Mouse (Mus musculus) neural tube, embryonic 10.5 days (tissue): ENCODE results near the gene Iqgap1.
A peak's percentile ranks its signal among the peaks of the same experiment; 100 is the strongest.

Source experiments
- DNase-seq: peaks from one replicate; pipeline ENCODE4 v3.0.0-alpha.2; 2017; ENCODE audit warnings: low spot score; ENCODE audit errors: extremely low spot score

Gene Iqgap1

DNA sequence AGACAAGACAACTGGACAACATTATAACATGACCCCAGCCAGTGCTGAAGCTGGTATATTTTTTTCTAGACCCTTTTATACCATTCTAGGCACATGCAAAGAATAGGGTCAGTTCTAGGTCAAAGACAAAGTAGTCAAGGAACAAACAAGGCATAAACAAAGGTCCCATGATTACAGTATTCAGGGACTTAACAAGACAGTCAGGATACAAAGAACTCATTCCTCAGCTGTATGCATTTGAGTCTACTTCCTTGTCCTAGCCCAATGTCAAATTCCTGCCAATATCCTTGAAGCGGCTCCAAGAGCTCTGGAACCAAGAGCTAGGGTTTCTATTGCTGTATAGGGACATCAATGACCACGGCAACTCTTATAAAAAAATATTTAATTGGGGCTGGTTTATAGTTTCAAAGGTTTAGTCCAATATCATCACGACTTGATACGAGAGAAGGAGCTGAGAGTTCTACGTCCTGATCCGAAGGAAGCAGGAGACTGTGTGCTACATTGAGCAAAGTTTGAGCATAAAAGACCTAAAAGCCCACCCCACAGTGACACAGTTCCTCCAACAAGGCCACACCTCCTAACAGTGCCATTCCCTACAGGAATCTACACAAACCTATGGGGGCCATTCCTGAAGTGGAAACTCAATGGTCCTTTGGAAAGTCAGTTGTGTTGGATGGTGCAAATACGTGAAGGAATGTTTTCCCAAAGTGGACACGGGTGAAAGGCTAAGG lies 18.3 kb upstream of the Iqgap1 start:
- no peak for DNase-seq

DNA sequence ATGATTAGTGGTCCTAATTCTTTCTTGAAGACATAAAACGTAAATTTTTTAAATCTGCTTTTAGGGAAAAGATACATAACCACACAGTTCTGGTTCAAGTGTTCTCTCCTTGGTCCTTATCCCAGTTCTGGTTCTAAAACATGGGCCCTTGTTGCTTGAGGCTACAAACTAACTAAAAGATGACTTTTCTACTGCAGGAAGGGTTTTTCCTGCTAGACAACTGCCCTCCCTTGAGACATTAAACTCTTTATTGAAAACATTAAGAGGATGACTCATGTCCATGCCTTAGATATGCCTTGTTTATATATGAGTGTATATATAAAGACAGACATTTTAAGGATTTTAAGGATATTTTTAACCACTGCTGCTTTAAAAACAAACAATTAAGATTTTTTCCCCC lies 17.4 kb upstream of the Iqgap1 start:
- DNase-seq, result no peak

DNA sequence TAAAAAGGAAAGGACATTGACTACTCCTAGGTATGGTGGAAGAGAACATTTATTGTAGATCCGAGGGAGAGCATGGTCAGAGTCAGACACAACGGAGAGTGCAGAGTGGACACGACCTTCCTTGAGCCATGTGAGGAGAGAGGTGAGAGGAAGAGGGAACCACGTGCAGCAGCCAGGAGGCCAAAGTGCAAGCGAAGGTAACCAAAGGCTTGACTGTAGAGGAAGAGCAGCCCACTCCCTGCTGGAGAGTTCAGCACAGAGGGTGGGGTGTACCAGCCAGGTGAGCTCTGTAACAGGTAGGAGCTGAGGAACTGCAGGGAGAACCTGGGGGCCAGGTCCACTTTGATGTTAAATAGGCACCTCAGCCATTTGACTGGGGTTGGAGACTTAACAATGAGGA lies 16.4 kb upstream of the Iqgap1 start:
- no peak for DNase-seq

DNA sequence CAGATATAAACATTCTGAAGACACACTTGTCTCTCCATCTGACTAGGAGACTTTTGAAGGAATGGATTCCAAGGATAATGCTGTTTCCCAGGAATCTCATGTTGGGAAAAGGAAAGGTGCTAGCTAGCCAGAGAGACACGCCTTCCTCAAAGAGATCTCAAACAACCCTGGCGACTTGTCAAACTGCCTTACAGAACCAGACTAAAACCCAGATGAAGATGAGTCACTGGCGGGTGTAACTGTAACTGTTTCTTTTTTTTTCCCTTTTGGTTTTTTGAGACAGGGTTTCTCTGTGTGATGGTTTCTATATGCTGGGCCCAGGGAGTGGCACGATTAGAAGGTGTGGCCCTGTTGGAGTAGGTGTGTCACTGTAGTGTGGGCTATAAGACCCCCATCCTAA lies 15.2 kb upstream of the Iqgap1 start:
- DNase-seq, result no peak

DNA sequence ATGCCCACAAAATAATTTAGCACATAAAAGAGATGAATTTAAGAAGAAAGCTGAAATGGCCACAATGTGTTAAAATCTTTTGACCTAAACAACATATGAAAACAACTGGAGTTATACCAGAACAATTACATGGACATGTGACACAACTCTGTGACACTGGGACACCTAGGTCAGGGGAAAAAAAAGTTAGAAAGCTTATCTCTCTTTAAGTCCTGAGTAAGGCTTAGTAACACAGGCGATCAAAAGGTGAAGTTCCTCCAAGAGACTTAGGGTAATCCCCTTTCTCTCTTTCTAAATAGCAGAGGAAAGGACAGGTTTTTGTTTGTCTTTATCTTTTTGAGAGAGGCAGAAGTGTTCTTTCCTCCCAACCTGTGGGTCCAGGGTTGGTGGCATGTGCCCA lies 14.5 kb upstream of the Iqgap1 start:
- DNase-seq, result no peak

DNA sequence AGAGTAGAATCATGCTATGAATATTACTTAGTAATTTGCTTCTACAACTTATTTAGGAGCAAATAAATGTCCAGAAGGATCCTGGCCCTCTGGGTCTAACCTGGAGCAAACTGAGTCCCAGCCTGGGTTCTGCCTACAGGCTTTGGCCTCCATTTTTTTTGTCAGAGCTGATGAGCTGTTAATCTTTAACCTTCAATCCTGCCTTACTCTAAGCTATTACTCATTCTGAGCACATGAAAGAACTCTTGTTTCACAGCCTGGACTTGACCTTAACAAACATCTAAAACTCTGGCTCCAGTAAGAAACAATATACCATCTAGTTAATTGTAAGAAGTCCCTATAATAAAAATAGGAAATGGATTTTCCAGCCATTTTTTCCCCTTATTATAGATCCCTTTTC lies 14.0 kb upstream of the Iqgap1 start:
- no peak for DNase-seq

DNA sequence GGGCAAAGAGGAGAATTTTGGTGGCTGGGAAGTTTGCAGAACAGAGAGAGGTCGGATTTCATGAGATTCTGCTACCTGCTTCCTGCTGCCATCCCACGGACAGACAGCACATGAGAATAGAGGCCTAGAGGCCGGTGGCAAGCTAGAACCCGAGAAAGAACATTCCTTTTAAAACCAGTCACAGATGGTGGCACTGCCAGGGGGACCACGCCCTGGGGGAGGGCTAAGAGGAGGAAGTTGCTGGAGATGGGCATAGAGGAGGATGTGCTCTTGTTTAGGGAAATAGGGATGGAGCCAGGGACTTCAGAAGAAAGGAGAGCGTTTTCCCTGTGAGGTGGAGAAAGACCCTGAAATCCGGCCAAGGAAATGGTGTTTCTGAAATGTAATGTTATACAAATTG lies 12.5 kb upstream of the Iqgap1 start:
- no peak for DNase-seq

DNA sequence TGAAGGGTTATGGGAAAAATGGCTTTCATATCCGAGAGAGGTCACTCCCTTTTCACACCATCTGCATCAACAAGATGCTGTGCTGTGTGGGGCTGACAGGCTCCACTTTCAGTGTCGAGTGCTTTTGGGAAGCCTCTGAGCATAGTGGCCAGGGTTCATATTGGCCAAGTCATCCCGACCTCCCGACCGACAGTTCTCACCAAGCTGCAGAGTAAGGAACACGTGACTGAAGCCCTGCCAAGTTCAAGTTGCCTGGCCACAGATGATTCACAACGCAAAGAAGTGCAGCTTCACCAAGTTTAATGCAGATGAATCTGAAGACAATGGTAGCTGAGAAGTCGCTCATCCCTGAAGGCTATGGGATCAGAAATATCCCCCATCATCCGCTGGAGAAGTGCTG lies 12.0 kb upstream of the Iqgap1 start:
- DNase-seq, result no peak

DNA sequence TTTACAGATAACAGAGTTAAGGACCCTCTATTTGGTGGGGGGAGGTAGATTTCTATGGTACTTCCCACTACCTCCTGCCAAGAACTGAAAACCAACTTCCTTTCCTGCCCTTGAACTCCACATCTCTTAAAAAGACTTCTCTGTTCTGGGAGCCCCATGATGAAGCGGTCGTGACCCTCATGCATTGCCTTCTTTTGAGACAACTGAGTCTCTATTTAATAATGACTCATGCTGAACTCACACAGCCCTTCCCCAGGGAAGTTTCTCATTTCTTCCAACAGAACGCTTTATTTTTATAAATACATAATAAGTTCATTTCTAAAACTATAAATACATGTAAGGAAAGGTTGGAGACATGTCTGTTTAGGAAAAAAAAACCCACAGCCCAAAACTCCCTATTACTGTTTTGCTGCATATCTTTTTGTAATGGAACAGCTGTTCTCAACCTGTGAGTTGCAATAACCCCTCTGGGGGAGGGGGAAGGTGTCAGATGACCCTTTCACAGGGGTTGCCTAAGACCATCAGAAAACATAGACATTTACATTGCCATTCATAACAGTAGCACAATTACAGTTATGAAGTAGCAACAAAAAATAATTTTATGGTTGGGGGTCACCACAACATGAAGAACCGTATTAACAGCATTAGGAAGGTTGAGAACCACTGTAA lies 10.3 kb upstream of the Iqgap1 start:
- DNase-seq, result no peak

DNA sequence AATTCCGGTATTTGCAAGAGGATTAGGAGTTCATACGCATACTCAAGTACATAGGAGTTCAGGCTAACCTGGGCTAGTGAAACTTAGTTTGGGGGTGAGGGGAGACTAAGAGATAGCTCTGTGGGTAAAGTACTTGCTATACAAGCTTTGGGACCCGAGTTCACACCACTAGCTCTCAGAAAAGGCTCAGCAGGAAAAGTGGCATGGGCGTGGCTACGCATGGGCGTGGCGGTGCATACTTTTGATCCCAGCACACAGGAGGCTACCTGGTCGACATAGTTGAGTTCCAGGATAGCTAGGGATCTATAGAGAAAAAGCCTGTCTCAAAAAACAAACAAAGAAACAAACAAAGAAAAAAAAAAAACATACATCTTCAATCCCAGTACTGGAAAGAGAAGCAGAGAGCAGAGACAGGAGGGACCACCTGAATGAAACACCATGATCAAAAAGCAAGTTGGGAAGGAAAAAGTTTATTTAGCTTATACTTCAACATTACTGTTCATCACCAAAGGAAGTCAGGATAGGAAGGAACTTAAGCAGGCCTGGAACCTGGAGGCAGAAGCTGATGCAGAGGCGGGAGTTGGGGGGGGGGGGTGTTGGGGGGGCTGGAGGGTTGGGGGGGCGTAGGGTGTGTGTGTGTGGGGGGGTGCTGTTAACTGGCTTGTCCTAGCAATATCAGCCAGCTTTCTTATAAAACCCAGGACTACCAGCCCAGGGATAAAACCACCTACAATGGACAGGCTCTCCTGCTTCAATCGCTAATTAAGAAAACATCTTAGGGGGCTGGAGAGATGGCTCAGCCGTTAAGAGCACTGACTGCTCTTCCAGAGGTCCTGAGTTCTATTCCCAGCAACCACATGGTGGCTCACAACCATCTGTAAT lies 8.1 kb upstream of the Iqgap1 start:
- DNase-seq, result no peak

DNA sequence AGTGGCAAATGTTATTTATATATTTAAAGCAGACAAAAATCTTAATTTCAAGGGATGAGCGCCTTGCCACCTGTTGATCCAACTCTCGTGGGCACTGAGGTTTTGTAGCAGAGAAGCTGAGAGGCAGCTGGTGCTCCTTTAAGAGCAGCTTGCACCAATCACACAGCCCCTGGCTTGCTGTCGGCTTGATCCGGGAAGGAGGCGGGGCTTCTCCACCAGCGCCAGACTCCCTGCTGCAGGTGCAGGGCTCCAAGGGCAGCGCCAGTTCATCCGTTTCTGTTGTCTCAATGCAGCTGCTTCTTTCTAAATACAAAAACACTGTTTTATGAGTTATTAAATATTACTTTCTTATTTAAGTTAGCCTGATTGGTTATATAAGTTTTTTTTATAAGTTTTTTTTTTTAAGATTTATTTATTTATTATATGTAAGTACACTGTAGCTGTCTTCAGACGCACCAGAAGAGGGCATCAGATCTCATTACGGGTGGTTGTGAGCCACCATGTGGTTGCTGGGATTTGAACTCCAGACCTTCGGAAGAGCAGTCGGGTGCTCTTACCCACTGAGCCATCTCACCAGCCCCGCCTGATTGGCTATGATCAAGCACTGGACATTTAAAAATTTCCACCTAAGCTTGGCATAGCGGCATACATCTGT lies 7.3 kb upstream of the Iqgap1 start:
- peak; percentile 52 for DNase-seq

DNA sequence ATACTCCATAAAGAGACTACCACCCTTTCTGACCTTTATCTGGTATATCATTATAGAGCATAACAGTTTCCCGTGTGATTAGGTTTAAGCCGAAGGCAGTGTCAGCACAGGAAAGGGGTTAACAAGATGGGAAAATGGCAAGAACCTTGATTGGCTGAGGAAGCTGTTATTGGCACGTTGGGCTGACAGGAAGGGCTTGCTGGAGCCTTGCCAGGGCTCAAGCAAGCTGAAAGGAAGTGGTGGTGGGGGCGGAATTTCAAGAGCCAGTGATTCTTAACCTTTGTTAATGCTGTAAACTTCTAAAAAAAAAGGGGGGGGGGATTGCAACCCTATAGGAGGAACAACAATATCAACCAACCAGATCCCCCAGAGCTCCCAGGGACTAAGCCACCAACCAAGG lies 6.4 kb upstream of the Iqgap1 start:
- DNase-seq, result no peak

DNA sequence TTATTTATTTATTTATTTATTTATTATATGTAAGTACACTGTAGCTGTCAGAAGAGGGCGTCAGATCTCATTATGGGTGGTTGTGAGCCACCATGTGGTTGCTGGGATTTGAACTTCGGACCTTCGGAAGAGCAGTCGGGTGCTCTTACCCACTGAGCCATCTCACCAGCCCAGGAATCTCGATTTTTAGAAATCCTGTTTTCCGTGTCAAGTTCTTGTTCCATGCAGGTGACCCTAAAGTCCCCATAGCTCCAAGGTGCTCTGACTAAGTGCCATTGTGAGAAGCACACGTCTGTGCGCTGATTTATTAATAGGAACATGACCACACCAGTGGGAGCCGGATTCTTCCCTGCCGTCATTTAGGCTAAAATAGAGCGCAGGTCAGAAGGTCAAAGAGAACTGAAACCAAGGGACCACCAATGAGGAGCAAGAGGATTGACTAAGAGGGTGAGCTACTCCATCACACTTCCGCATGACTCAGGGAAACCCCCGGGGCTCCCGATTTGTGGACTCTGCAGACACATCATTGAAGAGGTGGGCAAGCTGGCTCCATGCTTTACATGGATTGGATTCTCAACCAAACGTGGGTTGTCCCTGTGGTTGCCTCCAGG lies 4.5 kb upstream of the Iqgap1 start:
- DNase-seq, result no peak

DNA sequence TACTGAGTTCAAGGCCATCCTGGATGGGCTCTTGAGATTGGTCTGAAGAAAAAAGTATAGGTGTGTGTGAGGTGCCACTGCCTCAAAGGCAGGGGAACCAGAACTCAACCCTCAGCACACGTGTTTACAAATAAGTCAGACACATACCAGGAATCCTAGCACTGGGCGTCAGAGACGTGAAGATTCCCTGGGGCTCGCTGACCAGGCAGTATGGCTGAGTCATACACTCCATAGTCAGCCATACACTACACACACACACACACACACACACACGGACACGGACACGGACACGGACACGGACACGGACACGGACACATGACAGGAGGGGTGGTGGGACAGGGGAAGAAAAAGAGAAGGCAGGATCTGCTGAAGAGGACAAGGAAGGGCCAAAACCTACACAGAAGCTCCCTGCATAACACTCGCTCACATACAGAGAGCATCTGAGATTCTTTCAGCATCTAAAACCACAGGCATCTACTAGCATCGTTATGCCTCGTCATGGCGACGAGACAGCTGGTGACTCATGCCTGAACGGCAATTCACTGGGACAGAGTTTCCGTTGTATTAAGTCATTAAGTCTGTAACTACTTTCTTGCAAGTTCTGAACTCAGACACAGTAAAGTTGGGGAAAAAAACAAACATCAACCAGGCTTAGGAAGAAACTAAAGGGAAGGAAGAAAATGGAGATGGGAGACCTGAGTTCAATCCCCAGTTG lies 2.5 kb upstream of the Iqgap1 start:
- no peak for DNase-seq

DNA sequence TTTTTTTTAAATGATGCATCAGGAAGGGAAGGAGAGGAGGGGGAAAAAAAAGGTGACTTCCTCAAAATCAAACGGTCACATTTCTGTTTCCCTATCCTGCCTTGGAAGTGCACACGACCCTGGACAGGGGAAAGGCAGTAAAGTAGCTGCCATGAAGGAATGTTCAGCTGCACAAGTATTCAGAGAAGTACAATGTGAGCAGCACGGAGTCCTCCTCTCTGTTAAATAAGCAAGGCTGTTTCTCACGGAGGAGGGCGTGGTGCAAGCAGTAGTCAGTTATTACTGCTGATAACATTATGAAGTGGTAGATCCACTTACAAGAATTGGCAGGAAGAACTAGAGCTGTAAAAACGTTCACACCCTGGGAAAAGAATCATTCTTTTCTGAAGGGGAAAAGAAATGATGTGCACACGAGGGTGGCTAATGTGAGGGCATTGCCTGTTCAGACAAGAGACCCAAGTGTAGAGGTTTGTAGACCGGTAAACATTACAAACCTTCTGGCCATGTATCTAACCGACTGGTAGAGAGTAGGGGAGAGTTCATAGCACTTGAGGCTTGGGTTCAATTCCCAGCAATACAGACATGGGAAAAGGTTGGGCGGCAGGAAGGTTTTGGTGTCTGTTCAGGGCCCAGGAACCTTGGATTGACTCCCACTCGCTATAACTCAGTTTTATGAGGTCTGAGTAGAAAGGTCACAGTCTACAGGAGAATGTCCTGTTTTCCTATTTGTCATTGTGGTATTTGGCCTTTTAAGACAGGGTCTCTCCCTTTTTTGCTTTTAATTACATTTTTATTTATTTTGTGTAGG lies 1.7 kb downstream of the Iqgap1 start:
- DNase-seq, result no peak

DNA sequence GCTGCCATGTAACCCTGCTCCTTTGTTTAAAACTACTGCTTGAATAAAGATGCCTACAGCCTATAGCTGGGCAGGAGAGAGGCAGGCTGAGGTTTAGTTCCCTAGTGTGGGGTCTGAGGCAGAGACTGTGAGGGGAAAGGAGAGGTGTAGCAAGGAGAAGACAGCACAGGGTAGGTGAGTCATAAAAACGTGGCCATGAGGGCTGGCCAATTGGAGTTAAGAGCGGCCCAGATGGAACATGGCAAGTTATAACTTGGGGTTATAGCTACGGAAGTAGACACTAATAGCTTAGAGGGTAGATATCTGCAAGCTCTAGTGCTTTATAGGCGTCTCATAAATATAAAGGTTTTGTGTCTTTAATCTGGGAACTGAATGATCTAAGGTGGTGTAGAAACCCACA lies 2.5 kb downstream of the Iqgap1 start:
- no peak for DNase-seq

DNA sequence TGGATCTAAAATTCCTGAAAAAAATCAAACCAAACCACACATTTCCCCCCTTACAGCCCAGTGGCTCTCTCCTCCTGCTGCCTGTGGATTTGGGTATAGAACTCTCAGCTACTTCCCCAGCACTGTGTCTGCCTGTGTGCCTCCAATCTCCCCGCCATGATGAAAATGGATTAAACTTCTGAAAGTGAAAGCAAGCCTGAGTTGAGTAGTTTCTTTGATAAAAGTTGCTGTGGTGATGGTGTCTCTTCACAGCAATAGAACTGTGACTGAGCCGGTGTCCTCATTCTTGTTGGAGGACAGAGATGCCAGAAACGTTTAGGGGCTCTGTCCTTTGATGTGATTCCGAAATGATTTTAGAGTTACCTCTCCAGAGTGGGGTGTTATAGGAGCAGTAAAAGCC lies 4.9 kb downstream of the Iqgap1 start:
- no peak for DNase-seq

DNA sequence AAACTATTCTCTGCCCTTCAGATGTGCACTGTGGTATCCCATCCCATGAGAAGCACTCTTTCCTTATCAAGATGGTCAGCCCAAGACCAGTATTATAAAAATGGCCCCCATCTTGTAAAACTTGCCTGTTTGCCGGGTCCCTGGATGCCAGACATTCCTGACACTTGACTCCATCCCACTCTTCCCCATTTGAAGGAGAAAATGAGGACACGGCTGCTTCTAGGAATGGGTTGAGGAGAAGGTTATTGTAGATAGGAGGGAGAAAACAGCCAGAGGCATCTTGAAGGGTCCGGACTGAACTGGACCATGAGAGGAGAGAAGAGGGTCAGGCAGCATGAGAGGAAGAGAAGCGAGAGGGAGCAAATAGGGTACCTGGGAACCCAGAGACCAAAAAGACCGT lies 9.1 kb downstream of the Iqgap1 start:
- no peak for DNase-seq

DNA sequence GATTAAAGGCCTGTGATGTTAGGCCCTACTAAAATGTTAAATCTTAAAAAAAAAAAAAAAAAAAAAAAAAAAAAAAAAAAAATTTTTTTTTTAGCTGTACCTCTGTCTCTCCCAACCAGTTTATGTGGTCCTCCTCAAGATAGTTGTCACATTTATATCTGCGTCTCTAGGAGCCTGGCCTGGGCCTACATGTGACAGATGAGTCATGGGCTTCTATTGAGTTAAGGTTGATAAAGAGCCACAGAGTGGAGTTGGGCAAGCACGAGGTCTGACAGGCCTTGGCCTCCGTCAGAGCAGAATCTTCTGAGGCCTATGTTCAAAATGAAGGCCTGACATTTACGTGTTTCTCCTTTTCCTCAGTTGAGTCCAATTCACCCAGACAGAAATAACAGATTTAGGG lies 12.4 kb downstream of the Iqgap1 start:
- DNase-seq, result no peak

DNA sequence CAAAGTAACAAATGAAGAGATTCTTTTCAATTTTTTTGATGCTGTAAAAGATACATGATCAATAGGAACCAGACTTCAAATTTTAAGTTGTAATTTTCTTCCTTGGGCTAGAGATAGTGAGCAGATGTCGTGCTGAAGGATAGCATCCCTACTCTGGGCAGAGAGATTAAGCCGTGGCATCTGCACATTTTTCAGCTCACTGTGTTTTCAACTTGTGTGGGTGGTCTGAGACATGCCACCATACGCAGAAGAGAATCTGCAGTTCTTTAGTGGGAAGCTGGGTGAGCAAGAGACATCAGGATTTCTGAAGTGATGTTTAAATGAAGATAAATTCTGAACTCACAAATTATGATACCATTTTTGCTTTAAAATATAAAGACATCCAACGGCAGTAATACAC lies 19.4 kb downstream of the Iqgap1 start:
- no peak for DNase-seq
